Mouse (Mus musculus) kidney, embryonic 15.5 days (tissue): Measurements from ENCODE around the gene Tmem135. TPM values are rescaled to one million over a fixed set of nuclear protein-coding genes. Genes with fewer than 3 reads are reported as not detected.
"Not testable (repeated sequence)": the region's sequence is repeated elsewhere in the genome, so short reads cannot be mapped to it uniquely, and the experiment has no call there.

ENCODE experiments used
- ATAC-seq: fragments of 200-750 bp; cut with Nextera tagmentation; replicated peaks from 2 replicates; pipeline ENCODE4 v1.8.0; 2017; ENCODE audit warnings: moderate TSS enrichment; ENCODE audit not compliant: low FRiP score
- H3K27ac ChIP-seq: fragments of 300-500 bp; sonication (generic); 2 replicates; pipeline ENCODE4 v1.5.1; 2015; ENCODE audit warnings: mild to moderate bottlenecking, inconsistent platforms
- H3K27me3 ChIP-seq: fragments of 300-500 bp; sonication (generic); 2 replicates; pipeline ENCODE4 v1.6.1; 2015; ENCODE audit warnings: inconsistent platforms
- H3K36me3 ChIP-seq: fragments of 300-500 bp; sonication (generic); 2 replicates; pipeline ENCODE4 v1.6.1; 2015; ENCODE audit warnings: inconsistent platforms
- H3K4me1 ChIP-seq: fragments of 300-500 bp; sonication (generic); 2 replicates; pipeline ENCODE4 v1.6.1; 2015; ENCODE audit warnings: inconsistent platforms
- H3K4me2 ChIP-seq: fragments of 300-500 bp; sonication (generic); 2 replicates; pipeline ENCODE4 v1.6.1; 2015; ENCODE audit warnings: moderate library complexity, mild to moderate bottlenecking, inconsistent platforms
- H3K4me3 ChIP-seq: fragments of 300-500 bp; sonication (generic); replicated peaks from 2 replicates; pipeline ENCODE4 v1.5.1; 2015; ENCODE audit warnings: mild to moderate bottlenecking, inconsistent platforms
- H3K9ac ChIP-seq: fragments of 300-500 bp; sonication (generic); 2 replicates; pipeline ENCODE4 v1.6.1; 2015; ENCODE audit warnings: mild to moderate bottlenecking, inconsistent platforms
- H3K9me3 ChIP-seq: fragments of 300-500 bp; sonication (generic); replicated peaks from 2 replicates; pipeline ENCODE4 v1.6.1; 2016; ENCODE audit warnings: inconsistent platforms
- WGBS: fragments of 180-500 bp; shearing (Covaris S2); methylation state at CpG from one replicate; pipeline ENCODE4 v1.1.7; 2015; ENCODE audit warnings: mixed read lengths; 5-methylcytosine and 5-hydroxymethylcytosine counted together
- polyA plus RNA-seq: library from polyadenylated mRNA; unstranded; fragments of >200 nt; fragmentation: Nextera tagmentation; extraction: Ambion mirVana; gene quantifications from 2 replicates; pipeline ENCODE4 v1.2.1, GENCODE M21; 2015

The Tmem135 gene
- polyA plus RNA-seq, 1 experiment from 2014 or later: 34.0 TPM

- Histone ChIP-seq H3K4me3 (no peak overlapping the region), H3K9ac (no peak overlapping the region), H3K9me3 (no peaks in the 10 kb centered on the region), H3K36me3 (no peaks in the 10 kb centered on the region), H3K27me3 (no peaks in the 10 kb centered on the region), H3K4me1 (peaks cover 27% of the 10 kb centered on the region), H3K27ac (no peak overlapping the region), H3K4me2 (no peak overlapping the region)
- WGBS: 92% methylated on average over 1 of the region's 1 CpGs
- no peak for ATAC-seq
Observed at GRCm38 (mm10) chr7:89336434-89336833, 67.6 kb downstream of the Tmem135 start.

GRCm38 (mm10) chr7:89335316-89335715, 68.7 kb downstream of the Tmem135 start:
- Histone ChIP-seq H3K27me3 (no peaks in the 10 kb centered on the region), H3K9me3 (peaks cover 1% of the 10 kb centered on the region; the same call in 1 of the 2 replicates), H3K36me3 (no peaks in the 10 kb centered on the region), H3K4me1 (peaks cover 27% of the 10 kb centered on the region), H3K4me3 (no peak overlapping the region), H3K4me2 (no peak overlapping the region), H3K9ac (no peak overlapping the region), H3K27ac (no peak overlapping the region)
- no peak for ATAC-seq

GRCm38 (mm10) chr7:89329896-89330295, 74.1 kb downstream of the Tmem135 start:
- Histone ChIP-seq H3K27me3 (no peaks in the 10 kb centered on the region), H3K36me3 (no peaks in the 10 kb centered on the region), H3K4me2 (no peak overlapping the region), H3K4me1 (0 out of 2 replicates have a peak, but pooled peaks cover 2% of the 10 kb centered on the region), H3K27ac (no peak overlapping the region), H3K9me3 (peaks cover 2% of the 10 kb centered on the region; the same call in 1 of the 2 replicates), H3K4me3 (no peak overlapping the region), H3K9ac (no peak overlapping the region)
- 97% methylated on average over 1 of the region's 1 CpGs for WGBS
- ATAC-seq: no peak

GRCm38 (mm10) chr7:89327731-89328130, 76.3 kb downstream of the Tmem135 start:
- Histone ChIP-seq H3K4me1 (peaks cover 7% of the 10 kb centered on the region; the same call in 1 of the 2 replicates), H3K9ac (no peak overlapping the region), H3K27ac (peak overlapping the region; percentile 60), H3K27me3 (no peaks in the 10 kb centered on the region), H3K4me3 (no peak overlapping the region), H3K9me3 (peaks cover 2% of the 10 kb centered on the region; the same call in 1 of the 2 replicates), H3K4me2 (no peak overlapping the region), H3K36me3 (no peaks in the 10 kb centered on the region)
- ATAC-seq: 0 out of 2 replicates have a peak, but pooled peaks have one; percentile 29
- 74% methylated on average over 5 of the region's 5 CpGs for WGBS

- no peak overlapping the region for H3K27ac ChIP-seq
- H3K4me3 ChIP-seq: no peak overlapping the region
- H3K9ac ChIP-seq: no peak overlapping the region
- H3K4me2 ChIP-seq: no peak overlapping the region
- H3K27me3 ChIP-seq: no peaks in the 10 kb centered on the region
- peaks cover 7% of the 10 kb centered on the region; the same call in 1 of the 2 replicates for H3K4me1 ChIP-seq
- no peak for ATAC-seq
- H3K36me3 ChIP-seq: no peaks in the 10 kb centered on the region
- 57% methylated on average over 4 of the region's 4 CpGs for WGBS
- peaks cover 2% of the 10 kb centered on the region; the same call in 1 of the 2 replicates for H3K9me3 ChIP-seq
Observed at GRCm38 (mm10) chr7:89326761-89327160, 77.3 kb downstream of the Tmem135 start.

- Histone ChIP-seq H3K4me2 (no peak overlapping the region), H3K9me3 (peaks cover 2% of the 10 kb centered on the region; the same call in 1 of the 2 replicates), H3K27ac (no peak overlapping the region), H3K9ac (no peak overlapping the region), H3K4me3 (no peak overlapping the region), H3K36me3 (no peaks in the 10 kb centered on the region), H3K4me1 (peaks cover 7% of the 10 kb centered on the region; the same call in 1 of the 2 replicates), H3K27me3 (no peaks in the 10 kb centered on the region)
- WGBS: 83% methylated on average over 5 of the region's 5 CpGs
- ATAC-seq: no peak
Observed at GRCm38 (mm10) chr7:89326202-89326601, 77.8 kb downstream of the Tmem135 start.

- H3K9ac ChIP-seq, H3K9me3 ChIP-seq, H3K27ac ChIP-seq, H3K4me3 ChIP-seq, H3K27me3 ChIP-seq, ATAC-seq, H3K4me2 ChIP-seq, H3K4me1 ChIP-seq, H3K36me3 ChIP-seq: not testable (repeated sequence)
- 83% methylated on average over 4 of the region's 4 CpGs for WGBS
Observed at GRCm38 (mm10) chr7:89322741-89323140, 81.3 kb downstream of the Tmem135 start.

- ATAC-seq: no peak
- Histone ChIP-seq H3K4me1 (peaks cover 5% of the 10 kb centered on the region; the same call in 1 of the 2 replicates), H3K9ac (no peak overlapping the region), H3K4me3 (no peak overlapping the region), H3K27me3 (no peaks in the 10 kb centered on the region), H3K36me3 (no peaks in the 10 kb centered on the region), H3K27ac (no peak overlapping the region), H3K4me2 (no peak overlapping the region), H3K9me3 (no peaks in the 10 kb centered on the region)
- WGBS: 67% methylated on average over 1 of the region's 1 CpGs
Observed at GRCm38 (mm10) chr7:89319351-89319750, 84.7 kb downstream of the Tmem135 start.

- H3K9me3 ChIP-seq, H3K4me2 ChIP-seq, H3K4me1 ChIP-seq, H3K36me3 ChIP-seq, H3K9ac ChIP-seq, ATAC-seq, H3K4me3 ChIP-seq, H3K27me3 ChIP-seq, H3K27ac ChIP-seq: not testable (repeated sequence)
- 100% methylated on average over 1 of the region's 1 CpGs for WGBS
Observed at GRCm38 (mm10) chr7:89317088-89317487, 86.9 kb downstream of the Tmem135 start.

- H3K4me1 ChIP-seq: no peaks in the 10 kb centered on the region
- H3K4me3 ChIP-seq: no peak overlapping the region
- H3K9me3 ChIP-seq: no peaks in the 10 kb centered on the region
- 93% methylated on average over 3 of the region's 3 CpGs for WGBS
- no peak overlapping the region for H3K27ac ChIP-seq
- H3K36me3 ChIP-seq: peaks cover 12% of the 10 kb centered on the region
- H3K27me3 ChIP-seq: no peaks in the 10 kb centered on the region
- H3K9ac ChIP-seq: no peak overlapping the region
- H3K4me2 ChIP-seq: no peak overlapping the region
- no peak for ATAC-seq
Observed at GRCm38 (mm10) chr7:89316112-89316511, 87.9 kb downstream of the Tmem135 start.

GRCm38 (mm10) chr7:89311555-89311954, 92.5 kb downstream of the Tmem135 start:
- Histone ChIP-seq H3K27me3 (no peaks in the 10 kb centered on the region), H3K27ac (no peak overlapping the region), H3K4me2 (no peak overlapping the region), H3K36me3 (peaks cover 12% of the 10 kb centered on the region), H3K9ac (no peak overlapping the region), H3K9me3 (no peaks in the 10 kb centered on the region), H3K4me3 (no peak overlapping the region), H3K4me1 (peaks cover 10% of the 10 kb centered on the region)
- WGBS: 97% methylated on average over 1 of the region's 1 CpGs
- ATAC-seq: no peak

GRCm38 (mm10) chr7:89308926-89309325, 95.1 kb downstream of the Tmem135 start:
- peaks cover 18% of the 10 kb centered on the region for H3K36me3 ChIP-seq
- peak overlapping the region; percentile 16; the same call in 1 of the 2 replicates for H3K27ac ChIP-seq
- H3K9ac ChIP-seq: no peak overlapping the region
- peaks cover 10% of the 10 kb centered on the region for H3K4me1 ChIP-seq
- 57% methylated on average over 3 of the region's 3 CpGs for WGBS
- no peak overlapping the region for H3K4me3 ChIP-seq
- no peak for ATAC-seq
- H3K9me3 ChIP-seq: no peaks in the 10 kb centered on the region
- no peaks in the 10 kb centered on the region for H3K27me3 ChIP-seq
- H3K4me2 ChIP-seq: no peak overlapping the region

- Histone ChIP-seq H3K4me3 (no peak overlapping the region), H3K4me1 (peaks cover 10% of the 10 kb centered on the region), H3K27ac (peak overlapping the region; percentile 16; the same call in 1 of the 2 replicates), H3K36me3 (peaks cover 18% of the 10 kb centered on the region), H3K27me3 (no peaks in the 10 kb centered on the region), H3K9ac (no peak overlapping the region), H3K9me3 (no peaks in the 10 kb centered on the region), H3K4me2 (no peak overlapping the region)
- WGBS: 73% methylated on average over 11 of the region's 11 CpGs
- ATAC-seq: 0 out of 2 replicates have a peak, but pooled peaks have one; percentile 60
Observed at GRCm38 (mm10) chr7:89308238-89308637, 95.8 kb downstream of the Tmem135 start.
